Mouse (Mus musculus) hematopoietic stem cell, adult 5-6 weeks (primary cell): Measurements from ENCODE around the gene Slc27a5. TPM values are rescaled to one million over a fixed set of nuclear protein-coding genes. Genes with fewer than 3 reads are reported as not detected.

Experiments used
- ATAC-seq, 2 experiments: fragments of 125-278 bp in 1 of 2; replicated peaks in 1 of 2; 2 replicates each; pipeline ENCODE4 v1.8.0; 2016 to 2017; ENCODE audit warnings: inconsistent platforms in 2 of 2, mild to moderate bottlenecking in 2 of 2, moderate number of reproducible peaks in 2 of 2, low read depth in 1 of 2, moderate TSS enrichment in 1 of 2; ENCODE audit not compliant: low FRiP score in 2 of 2, poor library complexity in 2 of 2, severe bottlenecking in 2 of 2, insufficient read depth in 1 of 2, low TSS enrichment in 1 of 2
- total RNA-seq: library from RNA; stranded (forward); fragments of 172-1452, 232-1000 nt; gene quantifications from 2 replicates; pipeline ENCODE4 v1.2.3, GENCODE M21; 2017

Gene Slc27a5
- total RNA-seq, 1 experiment from 2014 or later, result not detected

- no peak for ATAC-seq
These were observed 38.3 kb downstream of the Slc27a5 start for GRCm38 (mm10) chr7:12959718-12960117.

- ATAC-seq, result no peak
These were observed 39.0 kb downstream of the Slc27a5 start for GRCm38 (mm10) chr7:12958948-12959347.

- no peak for ATAC-seq
These were observed 40.5 kb downstream of the Slc27a5 start for GRCm38 (mm10) chr7:12957511-12957910.

GRCm38 (mm10) chr7:12954896-12955295 lies 43.1 kb downstream of the Slc27a5 start:
- peak; percentile 79 to 87 for ATAC-seq

- no peak; a peak in 1 of 4 replicates for ATAC-seq
These were observed 48.1 kb downstream of the Slc27a5 start for GRCm38 (mm10) chr7:12949872-12950229.

GRCm38 (mm10) chr7:12949032-12949871 lies 48.7 kb downstream of the Slc27a5 start:
- peak; percentile 96 to 97 for ATAC-seq

- ATAC-seq, result peak; percentile 78 to 88; a peak in 3 of 4 replicates
These were observed 54.5 kb downstream of the Slc27a5 start for GRCm38 (mm10) chr7:12943488-12943887.

- no peak for ATAC-seq
These were observed 57.4 kb downstream of the Slc27a5 start for GRCm38 (mm10) chr7:12940599-12940998.

Other genes with a start within 250 kb of the Slc27a5 start
- 8.2 and 8.9 TPM in 2 replicates for gene Zscan18, start 194.6 kb downstream of the Slc27a5 start, total RNA-seq
- 11.1 and 16.3 TPM in 2 replicates for gene Zfp329, start 179.3 kb downstream of the Slc27a5 start, total RNA-seq
- gene Zfp110, start 163.4 kb downstream of the Slc27a5 start, total RNA-seq, result 34.0 and 52.0 TPM in 2 replicates
- 5.3 and 6.4 TPM in 2 replicates for gene Zfp128, start 117.0 kb downstream of the Slc27a5 start, total RNA-seq
- 4.1 and 5.8 TPM in 2 replicates for gene Zscan22, start 100.4 kb downstream of the Slc27a5 start, total RNA-seq
- 1,183 and 1,501 TPM in 2 replicates for gene Rps5, start 75.9 kb downstream of the Slc27a5 start, total RNA-seq
- gene Rnf225, start 70.8 kb downstream of the Slc27a5 start, total RNA-seq, result 0.50 and 1.2 TPM in 2 replicates
- 6.9 and 10.6 TPM in 2 replicates for gene Zfp324, start 32.4 kb downstream of the Slc27a5 start, total RNA-seq
- gene Zfp446, start 20.3 kb downstream of the Slc27a5 start, total RNA-seq, result 3.7 and 6.4 TPM in 2 replicates
- gene Trim28, start 922 bp upstream of the Slc27a5 start, total RNA-seq, result 478 and 595 TPM in 2 replicates
- 5.4 and 6.9 TPM in 2 replicates for gene Zbtb45, start 11.8 kb upstream of the Slc27a5 start, total RNA-seq
- gene Chmp2a, start 36.6 kb upstream of the Slc27a5 start, total RNA-seq, result 165 and 183 TPM in 2 replicates
- gene Ube2m, start 40.1 kb upstream of the Slc27a5 start, total RNA-seq, result 124 and 146 TPM in 2 replicates
- 0.81 and 1.2 TPM in 2 replicates for gene Mzf1, start 56.6 kb upstream of the Slc27a5 start, total RNA-seq
- not detected in 2 replicates for gene Vmn1r85, start 97.0 kb upstream of the Slc27a5 start, total RNA-seq
- gene Vmn1r86, start 121.7 kb upstream of the Slc27a5 start, total RNA-seq, result not detected in 2 replicates
- not detected in 2 replicates for gene Vmn1r87, start 142.0 kb upstream of the Slc27a5 start, total RNA-seq
- gene Vmn1r88, start 161.4 kb upstream of the Slc27a5 start, total RNA-seq, result not detected in 2 replicates
- gene Vmn1r89, start 214.8 kb upstream of the Slc27a5 start, total RNA-seq, result not detected in 2 replicates